Mouse (Mus musculus): ENCODE results near the gene Lasp1. TPM values are rescaled to one million over a fixed set of nuclear protein-coding genes. Genes with fewer than 3 reads are reported as not detected.

The Lasp1 gene
- total and polyA plus RNA-seq, 2 experiments from 2014 or later = 137 to 187 TPM

- no peaks in the 10 kb centered on the region for H3K27me3 ChIP-seq (ENCODE audit: insufficient read depth, low read length)
- peaks cover 14% of the 10 kb centered on the region; the same call in 1 of the 2 replicates for H3K36me3 ChIP-seq (ENCODE audit: insufficient read depth, low read length)
- no peak for DNase-seq (ENCODE audit: low spot score)
- H3K27ac ChIP-seq = 0 out of 2 replicates have a peak overlapping the region, but pooled peaks have one; percentile 33
- no peak overlapping the region for H3K4me3 ChIP-seq (ENCODE audit: low read length)
- 77% methylated on average over 11 of the region's 11 CpGs for WGBS
- H3K9me3 ChIP-seq (ENCODE audit: low read length) = no peaks in the 10 kb centered on the region
- no peak for ATAC-seq
- H3K4me2 ChIP-seq (ENCODE audit: low read depth, low read length) = no peak overlapping the region
- H3K9ac ChIP-seq (replicated peaks; ENCODE audit: low read length) = no peak overlapping the region
- H3K4me1 ChIP-seq (ENCODE audit: insufficient read depth, low read length) = peaks cover 35% of the 10 kb centered on the region
- TF ChIP-seq CTCF (IDR thresholded peaks at IDR 0.05; ENCODE audit: low read depth) = no peak
Measured at GRCm38 (mm10) chr11:97815736-97816135, 16.9 kb downstream of the Lasp1 start.

GRCm38 (mm10) chr11:97816176-97816575 is 17.4 kb downstream of the Lasp1 start:
- no peaks in the 10 kb centered on the region for H3K9me3 ChIP-seq (ENCODE audit: low read length)
- H3K4me2 ChIP-seq (ENCODE audit: low read depth, low read length) = no peak overlapping the region
- no peak overlapping the region for H3K9ac ChIP-seq (replicated peaks; ENCODE audit: low read length)
- H3K4me3 ChIP-seq (ENCODE audit: low read length) = no peak overlapping the region
- no peak for DNase-seq (ENCODE audit: low spot score)
- peaks cover 14% of the 10 kb centered on the region; the same call in 1 of the 2 replicates for H3K36me3 ChIP-seq (ENCODE audit: insufficient read depth, low read length)
- no peak for TF ChIP-seq CTCF (IDR thresholded peaks at IDR 0.05; ENCODE audit: low read depth)
- 60% methylated on average over 5 of the region's 5 CpGs for WGBS
- H3K4me1 ChIP-seq (ENCODE audit: insufficient read depth, low read length) = peaks cover 35% of the 10 kb centered on the region
- H3K27me3 ChIP-seq (ENCODE audit: insufficient read depth, low read length) = no peaks in the 10 kb centered on the region
- H3K27ac ChIP-seq = no peak overlapping the region
- no peak for ATAC-seq

GRCm38 (mm10) chr11:97816916-97817315 is 18.1 kb downstream of the Lasp1 start:
- H3K9me3 ChIP-seq (ENCODE audit: low read length) = no peaks in the 10 kb centered on the region
- H3K27ac ChIP-seq = no peak overlapping the region
- H3K4me1 ChIP-seq (ENCODE audit: insufficient read depth, low read length) = peaks cover 29% of the 10 kb centered on the region
- no peak overlapping the region for H3K4me3 ChIP-seq (ENCODE audit: low read length)
- no peak overlapping the region for H3K4me2 ChIP-seq (ENCODE audit: low read depth, low read length)
- no peak overlapping the region for H3K9ac ChIP-seq (replicated peaks; ENCODE audit: low read length)
- DNase-seq (ENCODE audit: low spot score) (no peak), ATAC-seq (no peak)
- peaks cover 14% of the 10 kb centered on the region; the same call in 1 of the 2 replicates for H3K36me3 ChIP-seq (ENCODE audit: insufficient read depth, low read length)
- 63% methylated on average over 9 of the region's 9 CpGs for WGBS
- H3K27me3 ChIP-seq (ENCODE audit: insufficient read depth, low read length) = no peaks in the 10 kb centered on the region
- no peak for TF ChIP-seq CTCF (IDR thresholded peaks at IDR 0.05; ENCODE audit: low read depth)

GRCm38 (mm10) chr11:97817379-97817778 is 18.6 kb downstream of the Lasp1 start:
- Histone ChIP-seq H3K9me3 (ENCODE audit: low read length) (no peaks in the 10 kb centered on the region), H3K4me2 (ENCODE audit: low read depth, low read length) (no peak overlapping the region), H3K4me1 (ENCODE audit: insufficient read depth, low read length) (peaks cover 26% of the 10 kb centered on the region), H3K4me3 (ENCODE audit: low read length) (no peak overlapping the region), H3K27ac (0 out of 2 replicates have a peak overlapping the region, but pooled peaks have one; percentile 79), H3K27me3 (ENCODE audit: insufficient read depth, low read length) (no peaks in the 10 kb centered on the region), H3K36me3 (ENCODE audit: insufficient read depth, low read length) (peaks cover 14% of the 10 kb centered on the region; the same call in 1 of the 2 replicates), H3K9ac (replicated peaks; ENCODE audit: low read length) (no peak overlapping the region)
- DNase-seq (ENCODE audit: low spot score) = no peak
- 57% methylated on average over 5 of the region's 5 CpGs for WGBS
- no peak for ATAC-seq
- no peak for TF ChIP-seq CTCF (IDR thresholded peaks at IDR 0.05; ENCODE audit: low read depth)

- Histone ChIP-seq H3K9ac (replicated peaks; ENCODE audit: low read length) (no peak overlapping the region), H3K4me1 (ENCODE audit: insufficient read depth, low read length) (peaks cover 20% of the 10 kb centered on the region)
Measured at GRCm38 (mm10) chr11:97818003-97818402, 19.2 kb downstream of the Lasp1 start.

GRCm38 (mm10) chr11:97818571-97818970 is 19.8 kb downstream of the Lasp1 start:
- Histone ChIP-seq H3K27me3 (ENCODE audit: insufficient read depth, low read length) (no peaks in the 10 kb centered on the region), H3K36me3 (ENCODE audit: insufficient read depth, low read length) (peaks cover 14% of the 10 kb centered on the region; the same call in 1 of the 2 replicates), H3K4me2 (ENCODE audit: low read depth, low read length) (0 out of 2 replicates have a peak overlapping the region, but pooled peaks have one; percentile 21), H3K4me3 (ENCODE audit: low read length) (no peak overlapping the region), H3K27ac (peak overlapping the region; percentile 79), H3K9ac (replicated peaks; ENCODE audit: low read length) (0 out of 2 replicates have a peak overlapping the region, but pooled peaks have one; percentile 21), H3K4me1 (ENCODE audit: insufficient read depth, low read length) (peaks cover 14% of the 10 kb centered on the region), H3K9me3 (ENCODE audit: low read length) (no peaks in the 10 kb centered on the region)
- no peak for TF ChIP-seq CTCF (IDR thresholded peaks at IDR 0.05; ENCODE audit: low read depth)
- ATAC-seq (peak; percentile 89), DNase-seq (ENCODE audit: low spot score) (peak; percentile 78)
- 3% methylated on average over 4 of the region's 4 CpGs for WGBS

More at GRCm38 (mm10) chr11:97818003-97818402, 19.2 kb downstream of the Lasp1 start:
- DNase-seq (ENCODE audit: low spot score) (no peak), ATAC-seq (no peak)
- Histone ChIP-seq H3K9me3 (ENCODE audit: low read length) (no peaks in the 10 kb centered on the region), H3K36me3 (ENCODE audit: insufficient read depth, low read length) (peaks cover 14% of the 10 kb centered on the region; the same call in 1 of the 2 replicates), H3K4me3 (ENCODE audit: low read length) (no peak overlapping the region), H3K27me3 (ENCODE audit: insufficient read depth, low read length) (no peaks in the 10 kb centered on the region), H3K27ac (peak overlapping the region; percentile 79), H3K4me2 (ENCODE audit: low read depth, low read length) (no peak overlapping the region)
- no peak for TF ChIP-seq CTCF (IDR thresholded peaks at IDR 0.05; ENCODE audit: low read depth)
- 33% methylated on average over 6 of the region's 6 CpGs for WGBS

GRCm38 (mm10) chr11:97819102-97819501 is 20.3 kb downstream of the Lasp1 start:
- no peak for ATAC-seq
- Histone ChIP-seq H3K4me3 (ENCODE audit: low read length) (no peak overlapping the region), H3K4me2 (ENCODE audit: low read depth, low read length) (no peak overlapping the region), H3K27ac (peak overlapping the region; percentile 79), H3K9me3 (ENCODE audit: low read length) (no peaks in the 10 kb centered on the region), H3K36me3 (ENCODE audit: insufficient read depth, low read length) (peaks cover 14% of the 10 kb centered on the region; the same call in 1 of the 2 replicates), H3K9ac (replicated peaks; ENCODE audit: low read length) (0 out of 2 replicates have a peak overlapping the region, but pooled peaks have one; percentile 21), H3K4me1 (ENCODE audit: insufficient read depth, low read length) (peaks cover 9% of the 10 kb centered on the region), H3K27me3 (ENCODE audit: insufficient read depth, low read length) (no peaks in the 10 kb centered on the region)
- no peak for TF ChIP-seq CTCF (IDR thresholded peaks at IDR 0.05; ENCODE audit: low read depth)
- 56% methylated on average over 4 of the region's 4 CpGs for WGBS
- DNase-seq (ENCODE audit: low spot score) = no peak

Measured in hindbrain, postnatal 0 days (tissue).